Mouse (Mus musculus) ES-E14 (cell line): ENCODE measurements at regions not wholly inside any gene's neighbourhood (a gene's known extent, or its start where the extent isn't known, plus 50 kb on each side); places are given as distances from the start of the nearest gene placed in this dataset.

Experiments
- DNase-seq: peaks from one replicate; pipeline ENCODE4 v3.0.0-alpha.2; 2013; ENCODE audit warnings: low read depth, low spot score
- H3K27ac ChIP-seq: 2 replicates; pipeline ENCODE4 v1.5.1; 2012; ENCODE audit warnings: low read depth, mild to moderate bottlenecking, low read length, moderate library complexity, mixed read lengths; ENCODE audit not compliant: poor library complexity, insufficient read depth, severe bottlenecking
- H3K36me3 ChIP-seq: 2 replicates; pipeline ENCODE4 v1.6.1; 2012; ENCODE audit warnings: mild to moderate bottlenecking, low read length, moderate library complexity, mixed read lengths; ENCODE audit not compliant: control insufficient read depth, poor library complexity, insufficient read depth, severe bottlenecking
- H3K4me1 ChIP-seq, 2 experiments: fragments of 150-350 bp in 1 of 2; sonication (generic) in 1 of 2; 2 replicates each; pipeline ENCODE4 v1.6.1; 2012; ENCODE audit warnings: low read length in 2 of 2, mild to moderate bottlenecking in 1 of 2, mixed read lengths in 1 of 2; ENCODE audit not compliant: control insufficient read depth in 2 of 2, insufficient read depth in 2 of 2, poor library complexity in 1 of 2
- H3K4me3 ChIP-seq, 2 experiments: fragments of 150-350 bp in 1 of 2; sonication (generic) in 1 of 2; 2 replicates each; pipeline ENCODE4 v1.5.1; 2012; ENCODE audit warnings: low read length in 2 of 2, low read depth in 1 of 2, mild to moderate bottlenecking in 1 of 2, mixed read lengths in 1 of 2; ENCODE audit not compliant: insufficient read depth in 1 of 2, poor library complexity in 1 of 2, severe bottlenecking in 1 of 2
- H3K9ac ChIP-seq: 2 replicates; pipeline ENCODE4 v1.6.1; 2012; ENCODE audit warnings: low read depth, mild to moderate bottlenecking, low read length, mixed read lengths; ENCODE audit not compliant: poor library complexity, insufficient read depth, severe bottlenecking
- H3K9me3 ChIP-seq: fragments of 150-350 bp; sonication (generic); 2 replicates; pipeline ENCODE4 v1.6.1; 2012; ENCODE audit warnings: low read depth, mild to moderate bottlenecking, low read length; ENCODE audit not compliant: control insufficient read depth, insufficient read depth
- CHD2 ChIP-seq: IDR thresholded peaks from 2 replicates; pipeline ENCODE4 v1.6.1; 2014; ENCODE audit warnings: mild to moderate bottlenecking, low read depth, low read length, inconsistent platforms
- HCFC1 ChIP-seq: IDR thresholded peaks from 2 replicates; pipeline ENCODE4 v1.6.1; 2012; ENCODE audit warnings: low read length, inconsistent platforms, borderline replicate concordance; ENCODE audit not compliant: insufficient read depth
- MAFK ChIP-seq: IDR thresholded peaks from 2 replicates; pipeline ENCODE4 v1.6.1; 2014; ENCODE audit warnings: mild to moderate bottlenecking, low read depth, low read length, inconsistent platforms; ENCODE audit not compliant: insufficient read depth
- ZC3H11A ChIP-seq: IDR thresholded peaks from 2 replicates; pipeline ENCODE4 v1.6.1; 2012; ENCODE audit warnings: low read depth, mild to moderate bottlenecking, inconsistent platforms, low read length, borderline replicate concordance
- ZNF384 ChIP-seq: IDR thresholded peaks from 2 replicates; pipeline ENCODE4 v1.6.1; 2012; ENCODE audit warnings: low read depth, low read length, inconsistent platforms
- in situ Hi-C, 2 experiments: fragments of 600-800 bp; cut with MboI; formaldehyde crosslinking; loops; one replicate each; pipeline ENCODE4 v1.15.1; 2025; ENCODE audit warnings: low sequenced_read_pairs in 2 of 2, inconsistent platforms in 1 of 2; ENCODE audit not compliant: unreplicated experiment in 2 of 2

DNA sequence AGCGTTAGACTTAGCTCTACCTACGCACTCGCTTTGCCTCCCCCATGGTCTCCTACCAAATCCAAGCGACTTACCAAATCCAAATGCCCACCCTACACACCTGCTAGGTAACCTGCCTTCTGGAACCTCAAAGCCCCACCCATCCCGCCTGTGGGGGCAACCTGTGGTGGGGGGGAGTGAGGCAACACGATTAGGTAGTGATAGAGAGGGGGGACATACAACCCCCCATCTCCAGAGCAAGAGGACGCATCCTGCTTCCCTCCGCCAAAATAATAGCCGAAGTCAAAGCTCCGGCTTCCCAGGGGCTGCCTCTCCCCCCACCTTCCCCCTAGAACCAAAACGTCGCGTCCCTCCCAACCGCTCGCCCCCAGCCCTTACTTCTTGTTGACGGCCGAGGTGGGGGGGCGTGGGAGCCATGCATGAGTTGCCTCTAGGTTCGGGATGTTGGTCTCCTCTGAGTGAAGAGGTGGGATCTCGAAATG is 181.4 kb upstream of the Mkln1 start:
- no peak for TF ChIP-seq ZNF384
- no peak for TF ChIP-seq CHD2
- TF ChIP-seq ZC3H11A: no peak
- no peak for TF ChIP-seq HCFC1
- no peak for TF ChIP-seq MAFK
- Histone ChIP-seq H3K4me3 (peak overlapping the region; percentile 61 to 72), H3K27ac (no peak overlapping the region), H3K4me1 (peaks cover 4 to 9% of the 10 kb centered on the region in 2 experiments; a peak in 1 of 4 replicates), H3K9me3 (no peaks in the 10 kb centered on the region), H3K36me3 (no peaks in the 10 kb centered on the region), H3K9ac (peak overlapping the region; percentile 32; the same call in 1 of the 2 replicates)
- DNase-seq: no peak
- in situ Hi-C loops: no loop called here

DNA sequence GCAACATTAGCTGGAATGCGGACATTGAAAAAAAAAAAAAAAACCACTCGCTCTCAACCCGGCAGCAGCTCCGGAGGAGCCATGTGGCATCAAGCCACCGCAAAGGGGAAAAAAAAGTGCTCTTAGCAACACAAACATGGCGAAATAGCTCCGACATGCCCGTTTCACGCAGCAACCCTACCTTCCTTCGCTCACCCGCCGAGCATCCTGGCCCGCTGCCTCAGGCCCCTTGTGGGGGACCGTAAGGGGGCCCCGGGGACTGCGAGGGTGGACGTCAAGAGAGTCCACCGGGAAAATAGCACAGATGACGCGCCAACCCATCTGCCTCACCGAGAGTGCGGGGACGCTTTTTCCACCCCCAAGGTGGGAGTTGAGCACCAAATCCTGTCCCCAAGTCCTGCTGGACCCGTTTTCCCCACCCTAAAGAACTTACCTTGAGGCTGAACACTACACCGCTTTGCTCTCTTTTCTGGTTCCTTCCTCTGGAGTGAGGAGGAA is 180.8 kb upstream of the Mkln1 start:
- H3K9me3 ChIP-seq: no peaks in the 10 kb centered on the region
- no peaks in the 10 kb centered on the region for H3K36me3 ChIP-seq
- peaks cover 4 to 9% of the 10 kb centered on the region in 2 experiments; a peak in 1 of 4 replicates for H3K4me1 ChIP-seq
- in situ Hi-C loops: no loop called here
- peak; percentile 88 for TF ChIP-seq ZNF384
- no peak for TF ChIP-seq MAFK
- TF ChIP-seq ZC3H11A: no peak
- no peak for TF ChIP-seq HCFC1
- no peak for TF ChIP-seq CHD2
- DNase-seq: peak; percentile 21
- peak overlapping the region; percentile 32 for H3K9ac ChIP-seq
- no peak overlapping the region for H3K27ac ChIP-seq
- peak overlapping the region; percentile 62 to 72 for H3K4me3 ChIP-seq

DNA sequence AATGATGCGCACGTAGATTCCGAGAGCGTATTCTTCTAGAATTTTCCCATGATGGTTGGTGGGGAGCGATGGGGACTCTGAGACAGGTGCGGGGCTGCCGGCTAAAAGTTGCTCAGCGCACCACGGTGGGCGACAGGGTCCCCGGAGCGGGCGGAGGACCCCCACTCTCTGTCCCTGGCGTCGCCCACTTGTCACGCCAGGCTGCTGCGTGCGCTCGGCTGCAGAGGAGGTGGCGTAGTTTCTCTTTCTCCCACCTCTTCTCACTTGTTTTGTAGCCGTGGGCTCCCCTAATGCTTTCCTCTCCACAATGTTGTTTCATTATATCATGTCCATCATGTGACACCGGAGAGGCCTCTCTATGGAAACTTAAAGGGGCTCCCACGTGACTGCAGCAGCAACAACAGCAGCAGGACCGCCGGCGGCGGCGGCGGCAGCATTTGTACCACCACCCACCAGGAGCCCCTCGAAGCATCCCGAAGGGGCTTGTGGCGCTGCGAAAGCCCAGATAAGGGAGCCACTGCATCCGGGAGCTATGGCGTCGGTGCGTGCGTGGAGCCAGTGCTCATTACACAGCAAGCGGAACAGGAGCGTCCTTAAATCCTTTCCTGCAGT is 180.3 kb upstream of the Mkln1 start:
- peak overlapping the region; percentile 62 to 72 for H3K4me3 ChIP-seq
- H3K27ac ChIP-seq: no peak overlapping the region
- no peak for DNase-seq
- in situ Hi-C loops: no loop called here
- H3K9ac ChIP-seq: peak overlapping the region; percentile 32
- no peaks in the 10 kb centered on the region for H3K9me3 ChIP-seq
- no peaks in the 10 kb centered on the region for H3K36me3 ChIP-seq
- peaks cover 4 to 9% of the 10 kb centered on the region in 2 experiments; a peak in 1 of 4 replicates for H3K4me1 ChIP-seq
- TF ChIP-seq ZNF384 (no peak), HCFC1 (no peak), MAFK (no peak), CHD2 (no peak), ZC3H11A (no peak)

DNA sequence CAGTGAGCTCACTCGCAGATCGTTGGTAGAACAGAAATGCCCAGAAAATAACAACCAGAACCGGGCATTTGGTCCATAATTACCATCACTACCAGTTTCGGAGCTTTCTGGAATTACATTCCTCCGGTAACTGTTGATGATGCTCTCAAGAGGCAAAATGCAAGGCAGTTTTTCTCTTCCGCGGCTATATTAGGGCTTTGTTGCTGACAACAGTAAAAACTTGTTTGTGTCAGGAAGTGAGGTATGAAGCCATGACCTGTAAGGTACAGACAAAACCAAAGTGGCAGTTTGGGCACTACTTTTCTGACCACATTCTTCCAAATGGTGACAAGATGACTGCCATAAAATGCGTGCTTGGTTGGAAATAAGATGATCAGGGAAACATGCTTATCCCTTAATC is 179.7 kb upstream of the Mkln1 start:
- TF ChIP-seq MAFK (no peak), ZC3H11A (no peak), ZNF384 (no peak), HCFC1 (no peak), CHD2 (no peak)
- no peak overlapping the region for H3K27ac ChIP-seq
- H3K4me3 ChIP-seq: 0 out of 4 replicates have a peak overlapping the region, but pooled peaks of 1 of the 2 experiments have one; percentile 62
- H3K4me1 ChIP-seq: peaks cover 4 to 9% of the 10 kb centered on the region in 2 experiments; a peak in 1 of 4 replicates
- no peaks in the 10 kb centered on the region for H3K36me3 ChIP-seq
- H3K9me3 ChIP-seq: no peaks in the 10 kb centered on the region
- in situ Hi-C loops: no loop called here
- H3K9ac ChIP-seq: no peak overlapping the region
- no peak for DNase-seq
